Mouse (Mus musculus) right cerebral cortex, adult 2 months (tissue): ENCODE results near the gene Rock2.

ENCODE experiments used
- DNase-seq, 2 experiments: peaks; one replicate each; pipeline ENCODE4 v3.0.0; 2021 to 2022; ENCODE audit warnings: low spot score in 2 of 2

Gene Rock2

DNA sequence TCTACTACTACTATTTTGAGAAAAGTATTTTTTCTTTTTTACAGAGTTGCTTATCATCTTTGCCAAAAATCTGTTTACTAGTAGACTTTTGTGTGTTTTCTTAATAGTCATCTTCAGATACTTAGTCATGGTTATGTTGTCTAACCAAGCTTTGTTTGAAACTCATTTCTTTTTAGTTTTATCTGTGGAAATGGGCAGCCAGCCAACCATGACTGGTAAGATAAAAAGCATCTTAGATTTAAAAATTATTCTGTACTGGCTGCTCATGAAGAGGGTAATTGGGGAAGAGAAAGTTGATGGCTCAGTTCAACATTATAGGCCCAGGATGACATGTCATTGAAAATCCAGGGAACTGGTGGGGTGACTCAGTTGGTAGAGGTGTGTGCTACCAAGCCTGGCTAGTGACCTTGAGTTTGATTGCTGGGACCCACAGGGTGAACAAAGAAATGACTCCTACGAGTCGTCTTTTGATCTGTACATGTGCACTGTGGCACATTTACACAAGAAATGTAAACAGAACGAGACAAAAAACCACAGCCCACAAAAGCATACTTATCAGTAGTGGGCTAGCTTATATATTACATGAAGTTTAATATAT lies 6.0 kb downstream of the Rock2 start:
- no peak for DNase-seq

DNA sequence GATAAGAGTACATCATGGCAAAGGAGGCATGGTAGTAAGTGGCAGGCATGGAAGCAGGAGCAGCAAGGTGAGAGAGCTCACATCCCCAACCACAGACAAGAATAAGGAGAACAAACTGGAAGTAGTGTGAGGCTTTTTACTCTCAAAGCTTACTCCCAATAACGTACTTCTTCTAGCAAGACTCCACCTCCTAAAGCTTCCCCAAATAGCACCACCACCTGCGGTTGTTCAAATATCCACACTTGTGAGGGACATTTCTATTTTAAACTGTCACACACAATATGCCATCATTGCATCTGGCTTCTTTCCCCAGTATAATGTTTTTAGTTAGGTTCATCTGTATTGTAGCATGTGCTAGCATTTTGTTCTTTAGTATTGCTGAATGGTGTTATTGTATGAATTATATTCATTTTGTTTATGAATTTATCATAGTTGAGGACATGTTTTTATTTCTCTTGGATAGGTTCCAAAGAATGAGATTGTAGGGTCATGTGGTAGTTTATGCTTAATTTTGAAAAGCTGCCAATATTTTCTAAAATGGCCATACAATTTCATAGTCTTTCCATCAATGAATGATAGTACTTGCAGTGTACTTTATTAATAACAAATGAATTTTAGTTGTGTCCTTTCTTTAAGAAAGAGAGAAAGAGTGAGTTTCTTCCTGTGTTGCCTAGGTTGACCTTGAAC lies 9.4 kb downstream of the Rock2 start:
- DNase-seq = peak; percentile 29 to 41

DNA sequence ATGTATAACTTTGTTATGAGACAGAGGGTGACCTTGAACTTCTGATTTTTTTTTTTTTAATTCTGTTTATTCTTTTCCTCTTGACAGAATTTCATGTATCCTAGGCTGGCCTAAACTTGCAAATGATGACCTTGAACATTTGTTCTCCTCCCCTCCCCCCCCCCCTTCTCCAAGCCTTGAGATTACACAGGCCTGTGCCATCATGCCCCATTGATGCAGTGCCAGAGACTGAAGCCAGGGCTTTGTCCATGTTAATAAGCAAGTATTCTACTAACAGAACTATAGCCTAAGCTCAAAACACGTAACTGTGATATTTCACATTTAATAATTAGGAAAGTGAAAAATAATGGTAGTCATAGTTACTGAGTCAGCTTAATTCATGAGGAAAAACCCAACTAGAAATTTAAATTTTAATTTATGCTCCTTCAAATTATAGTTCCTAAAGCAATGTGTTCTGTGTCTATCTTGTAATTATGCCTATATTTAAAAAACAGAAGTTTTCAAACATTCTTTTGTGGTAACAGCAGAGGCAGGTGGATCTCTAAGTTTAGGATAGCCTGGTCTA lies 12.7 kb downstream of the Rock2 start:
- no peak for DNase-seq

DNA sequence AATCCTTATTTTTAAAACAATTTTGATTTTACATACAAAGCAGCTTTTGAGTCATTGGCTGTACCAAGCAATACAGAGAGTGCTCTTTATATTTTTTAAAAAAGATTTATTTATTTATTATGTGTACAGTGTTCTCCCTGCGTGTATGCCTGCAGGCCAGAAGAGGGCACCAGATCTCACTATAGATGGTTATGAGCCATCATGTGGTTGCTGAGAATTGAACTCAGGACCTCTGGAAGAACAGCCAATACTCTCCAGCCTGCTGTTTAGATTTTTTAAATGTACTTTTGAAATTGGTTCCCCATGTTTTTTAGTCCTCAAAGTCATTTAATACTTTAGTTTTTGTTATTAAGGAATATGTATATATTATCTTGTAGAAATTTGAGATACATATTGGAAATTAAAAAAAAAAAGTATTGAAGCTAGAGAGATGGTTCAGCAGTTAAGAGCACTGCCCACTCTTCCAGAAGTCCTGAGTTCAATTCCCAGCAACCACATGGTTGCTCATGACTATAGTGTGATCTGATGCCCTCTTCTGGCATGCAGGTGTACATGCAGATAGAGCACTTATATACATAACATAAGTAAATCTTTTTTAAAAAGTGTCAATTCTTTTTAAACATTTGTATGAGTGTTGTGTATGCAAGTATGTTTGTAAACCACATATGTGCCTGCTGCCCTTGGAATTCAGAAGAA lies 13.4 kb downstream of the Rock2 start:
- DNase-seq = no peak

DNA sequence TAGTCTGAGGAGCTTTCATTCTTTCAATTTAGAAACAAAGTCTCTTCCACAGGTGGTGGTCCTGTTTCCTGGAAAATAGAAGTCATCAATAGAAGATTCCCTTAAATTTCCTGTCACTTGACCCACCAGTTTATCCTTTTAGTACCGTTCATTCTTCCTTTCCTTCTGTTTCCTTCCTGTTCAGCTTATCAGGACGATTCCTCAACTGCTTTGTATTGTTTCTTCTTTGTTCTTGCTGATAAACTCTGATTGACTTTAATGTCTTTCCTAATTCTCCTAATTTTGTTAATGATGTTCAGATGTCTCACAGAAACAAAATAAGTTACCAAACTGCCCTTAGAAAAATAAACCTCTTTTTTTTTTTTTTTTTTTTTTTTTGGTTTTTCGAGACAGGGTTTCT lies 16.8 kb downstream of the Rock2 start:
- DNase-seq = no peak

DNA sequence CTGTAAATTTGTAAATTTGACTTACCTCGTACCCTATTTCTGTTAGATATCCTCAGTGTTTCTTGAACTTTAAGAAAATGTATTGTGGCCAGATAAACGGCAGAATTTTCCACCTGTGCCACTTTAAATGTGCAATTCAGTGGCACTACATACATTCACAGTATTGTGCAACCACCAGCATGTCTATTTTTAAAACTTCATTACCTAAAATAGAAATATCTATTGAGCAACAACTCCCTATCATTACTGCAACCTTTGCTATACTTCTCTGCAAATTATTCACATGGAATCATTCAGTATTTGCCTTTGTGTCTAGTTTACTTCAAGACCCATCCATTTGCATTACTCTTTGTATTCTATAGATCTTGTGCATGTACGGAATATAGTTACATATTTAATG lies 17.9 kb downstream of the Rock2 start:
- DNase-seq = no peak

DNA sequence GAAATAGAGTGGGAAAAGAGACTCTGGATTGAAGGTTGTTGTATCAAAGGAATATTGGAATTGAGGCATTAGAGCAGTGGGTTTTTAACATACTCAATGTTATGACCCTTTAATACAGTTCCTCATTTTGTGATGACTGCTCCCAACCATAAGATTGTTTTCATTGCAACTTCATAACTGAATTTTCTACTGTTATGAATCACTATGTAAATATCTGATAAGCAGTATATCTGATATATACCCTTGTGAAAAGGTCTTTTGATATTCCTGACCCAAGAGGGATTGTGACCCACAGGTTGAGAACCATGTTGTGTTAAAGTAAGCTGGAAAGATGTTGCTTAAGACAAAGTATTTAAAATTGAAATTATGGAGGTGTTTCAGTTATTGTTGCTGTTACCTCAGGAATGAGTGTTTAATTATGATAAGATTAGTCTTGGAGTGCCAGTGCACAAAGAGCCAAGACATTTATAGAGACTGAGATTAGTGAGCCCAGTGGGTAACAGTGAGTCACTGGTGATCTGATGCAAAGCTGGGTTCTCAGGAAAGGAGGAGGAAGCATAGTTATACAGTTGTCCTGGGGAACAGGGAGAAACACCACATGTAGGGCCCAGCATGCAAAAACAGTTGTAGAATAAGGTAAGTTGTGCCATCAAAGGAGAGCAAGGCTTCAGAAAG lies 25.6 kb downstream of the Rock2 start:
- no peak for DNase-seq

DNA sequence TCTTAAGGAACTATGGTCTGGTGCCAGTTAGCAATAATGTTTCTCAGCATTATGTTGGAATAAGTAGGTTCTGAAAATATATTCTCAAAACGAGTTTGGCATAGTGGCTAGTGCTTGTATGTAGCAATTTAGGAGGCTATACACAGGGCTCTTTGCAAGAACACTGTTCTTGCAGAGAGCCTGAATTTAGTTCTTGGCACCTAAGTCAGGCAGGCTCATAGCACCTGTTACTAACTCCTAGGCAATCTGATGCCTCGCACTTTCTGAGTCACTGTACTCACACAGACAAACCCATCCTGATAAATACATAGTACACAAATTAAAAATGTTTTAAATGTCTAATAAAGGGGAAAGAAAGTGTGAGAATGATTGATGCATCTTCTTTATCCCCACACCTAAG lies 33.2 kb downstream of the Rock2 start:
- DNase-seq = no peak

DNA sequence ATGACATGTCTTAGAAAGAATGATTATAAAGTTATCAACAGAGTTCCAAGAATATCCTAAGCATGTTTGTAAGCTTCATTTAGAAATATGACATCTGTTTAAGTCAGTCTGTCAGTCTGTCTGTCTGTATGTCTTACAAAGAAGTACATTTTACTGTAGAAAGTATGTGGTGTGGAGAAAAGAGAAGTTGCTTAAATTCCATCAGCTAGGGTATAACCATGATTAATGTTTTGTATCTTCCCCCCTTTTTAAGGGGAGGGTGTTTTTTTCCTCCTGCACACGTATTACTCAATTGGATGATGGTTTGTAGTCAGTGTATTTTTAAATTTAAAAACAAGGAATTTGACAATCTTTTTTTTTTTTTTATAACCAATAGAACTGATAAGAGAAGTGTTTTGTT lies 39.7 kb downstream of the Rock2 start:
- no peak for DNase-seq

DNA sequence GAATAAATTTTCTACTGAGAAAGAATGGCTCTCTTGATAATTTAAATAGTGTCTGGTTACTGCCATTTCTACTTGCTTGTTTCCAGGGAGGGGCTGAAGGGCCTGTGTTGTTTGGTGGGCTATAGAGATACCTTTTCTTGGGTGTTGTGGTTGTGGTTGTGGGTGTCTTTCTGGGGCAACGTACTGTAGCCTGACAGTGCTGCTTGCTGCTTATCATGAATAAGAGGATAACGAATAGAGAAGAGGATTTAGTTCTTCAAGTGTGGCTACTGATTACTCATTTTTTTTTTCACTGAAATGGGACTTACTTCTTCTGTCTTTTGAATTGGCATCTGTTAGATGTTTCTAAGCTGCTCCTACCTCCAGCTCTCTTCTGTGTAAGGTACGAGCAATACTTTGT lies 47.3 kb downstream of the Rock2 start:
- DNase-seq = no peak

DNA sequence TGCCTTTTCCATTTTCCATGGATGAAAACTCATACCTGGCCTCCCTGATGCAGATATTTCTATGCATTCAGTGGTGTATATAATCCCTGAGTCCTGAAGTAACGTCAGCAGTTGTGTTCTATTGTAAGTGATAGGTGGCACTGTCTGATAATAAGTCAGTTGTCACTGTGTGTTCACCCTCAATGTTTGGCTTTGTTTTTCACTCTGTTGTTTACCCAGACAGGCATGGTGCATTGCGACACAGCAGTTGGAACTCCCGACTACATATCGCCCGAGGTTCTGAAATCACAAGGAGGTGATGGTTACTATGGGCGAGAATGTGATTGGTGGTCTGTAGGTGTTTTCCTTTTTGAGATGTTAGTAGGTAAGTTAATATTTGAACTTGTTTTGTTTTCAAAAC lies 53.5 kb downstream of the Rock2 start:
- no peak for DNase-seq

DNA sequence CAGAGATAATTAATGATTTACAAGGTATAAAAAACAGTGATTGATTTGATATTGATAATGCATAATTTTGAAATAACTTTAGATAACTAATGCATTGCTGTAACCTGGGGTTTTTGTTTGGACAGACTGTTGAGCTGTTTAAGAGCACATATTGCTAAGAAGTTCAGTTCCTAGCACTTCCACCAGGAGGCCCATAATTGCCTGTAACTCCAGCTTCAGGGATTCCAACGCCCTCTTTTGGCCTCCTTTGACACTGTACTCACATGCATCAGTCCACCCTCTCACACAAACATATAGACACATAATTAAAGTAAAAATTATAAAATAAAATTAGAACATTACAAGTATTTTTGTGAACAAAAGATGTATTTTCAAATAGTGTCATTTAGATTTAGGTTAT lies 64.2 kb downstream of the Rock2 start:
- no peak for DNase-seq

DNA sequence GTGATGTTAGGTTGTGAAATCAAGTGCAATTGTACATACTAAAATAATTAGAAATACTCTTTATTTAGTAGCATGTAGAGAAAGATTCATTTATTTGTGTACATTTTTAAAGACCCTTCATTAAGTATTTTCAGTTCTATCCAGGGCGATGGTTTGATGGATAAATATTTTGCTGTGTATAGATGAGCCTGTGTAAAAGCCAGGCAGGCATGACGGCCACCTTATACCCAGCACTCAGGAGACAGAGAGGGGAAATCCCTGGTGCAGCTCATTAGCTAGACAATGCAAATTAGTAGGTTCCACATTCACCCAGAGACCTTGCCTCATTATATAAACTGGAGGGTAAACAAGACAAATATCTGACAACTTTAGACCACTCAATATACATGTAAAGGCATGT lies 68.7 kb downstream of the Rock2 start:
- DNase-seq = no peak

DNA sequence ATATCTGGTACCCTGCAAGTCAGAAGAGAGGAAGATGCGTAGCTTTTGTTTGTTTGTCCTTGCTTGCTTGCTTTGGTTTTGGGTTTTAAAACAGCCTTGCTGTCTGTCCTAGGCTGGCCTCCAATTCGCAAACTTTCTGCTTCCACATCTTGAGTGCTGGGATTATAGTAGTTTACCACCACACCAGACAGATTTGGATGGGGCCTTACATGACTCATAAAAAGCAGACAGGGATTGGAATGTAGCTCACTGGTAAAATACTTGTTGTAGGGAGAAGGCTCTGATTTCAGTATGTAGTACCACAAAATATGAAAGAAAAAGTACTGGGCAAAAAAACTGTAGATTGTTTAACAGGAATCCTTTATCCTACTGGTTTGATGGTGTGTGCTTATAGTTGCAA lies 72.1 kb downstream of the Rock2 start:
- DNase-seq = no peak

DNA sequence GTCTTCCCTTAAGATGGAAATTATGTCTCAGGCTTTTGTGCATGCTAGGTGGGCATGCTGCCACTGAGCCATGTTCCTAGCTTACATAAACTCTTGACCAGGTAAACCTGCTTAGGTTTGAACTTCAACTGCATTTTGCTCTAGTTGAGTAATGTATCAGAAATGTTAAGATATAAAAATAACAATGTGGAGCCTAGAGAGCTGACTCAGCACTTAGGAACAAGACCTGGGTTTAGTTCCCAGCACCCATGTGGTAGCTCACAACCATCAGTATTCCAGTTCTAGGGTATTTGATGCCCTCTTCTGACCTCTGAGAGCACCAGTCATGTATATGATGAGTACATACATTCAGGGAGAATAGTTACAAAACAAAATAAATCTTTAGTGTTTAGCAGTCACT lies 82.4 kb downstream of the Rock2 start:
- DNase-seq = no peak

DNA sequence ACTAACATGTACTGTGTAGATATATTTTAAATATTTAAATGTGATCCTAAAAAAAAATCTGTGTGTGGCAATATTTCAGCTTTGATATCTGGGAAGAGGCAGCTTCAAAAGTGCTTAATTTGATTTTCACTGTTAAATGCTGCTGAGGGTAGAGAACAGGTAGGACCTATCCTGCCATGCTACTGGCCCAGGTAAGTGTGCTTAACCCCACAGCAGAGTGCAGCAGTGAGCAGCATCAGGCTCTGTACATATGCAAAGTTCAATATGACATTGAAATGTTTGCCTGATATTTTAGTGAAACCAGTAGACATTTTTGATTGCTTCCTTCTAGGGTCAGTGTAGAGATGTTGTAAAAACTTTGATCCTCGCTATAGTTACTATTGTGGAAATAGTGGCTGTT lies 91.1 kb downstream of the Rock2 start:
- DNase-seq = no peak

DNA sequence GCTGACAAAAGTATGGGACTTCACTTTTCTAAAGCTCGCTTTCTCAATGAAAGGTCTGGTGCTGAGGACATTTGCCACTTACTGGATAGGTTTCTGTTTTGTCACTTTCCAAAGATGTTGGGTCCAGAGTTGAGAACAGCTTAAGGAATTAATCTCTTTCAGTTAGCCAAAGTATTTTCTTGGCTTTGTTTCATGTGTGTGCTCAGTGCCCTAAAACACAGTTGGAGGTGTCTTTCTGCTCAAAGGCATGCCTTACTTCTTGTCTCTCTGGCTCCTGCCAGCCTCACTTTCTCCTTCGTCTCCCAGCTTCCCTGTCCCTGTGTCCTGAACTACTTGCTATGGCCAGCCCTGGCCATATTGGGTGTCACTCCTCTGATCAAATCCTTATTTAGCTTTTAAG lies 96.7 kb downstream of the Rock2 start:
- DNase-seq = no peak

DNA sequence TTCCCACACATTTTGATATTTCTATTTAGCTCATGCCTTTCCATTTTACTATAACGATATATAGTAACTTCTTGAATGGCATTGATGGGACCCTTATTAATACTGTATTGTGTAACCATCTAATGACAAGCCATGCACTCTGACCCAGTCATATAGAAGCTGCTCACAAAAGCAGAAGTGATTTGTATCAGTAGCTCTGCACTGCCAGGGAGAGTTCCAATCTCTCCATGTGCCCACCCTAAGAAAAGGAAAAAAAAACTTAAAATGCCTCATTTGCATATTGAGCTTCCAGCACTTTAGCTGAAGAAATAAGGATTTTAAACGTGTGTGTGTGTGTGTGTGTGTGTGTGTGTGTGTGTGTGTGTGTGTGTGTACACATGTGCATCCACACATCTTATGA lies 97.7 kb downstream of the Rock2 start:
- no peak for DNase-seq

DNA sequence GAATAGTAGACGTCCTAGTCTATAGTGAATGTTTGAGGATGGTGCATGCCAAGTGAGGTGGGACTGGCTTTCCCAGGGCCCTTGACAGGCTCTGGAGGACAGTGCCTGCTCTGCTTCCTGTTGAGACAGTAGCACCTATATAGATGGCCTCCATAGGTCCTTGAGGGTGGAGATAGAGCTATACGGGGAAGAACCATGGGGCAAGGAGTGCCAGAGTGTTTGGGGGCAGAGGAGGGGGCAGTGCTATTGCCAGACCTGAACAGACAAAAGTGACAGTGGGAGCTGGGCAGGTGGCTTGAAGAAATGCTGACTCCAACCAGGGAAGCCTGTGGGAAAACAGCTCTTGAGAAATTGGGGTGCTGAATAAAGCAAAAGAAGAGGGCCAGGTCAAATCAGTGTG lies 99.6 kb downstream of the Rock2 start:
- DNase-seq = no peak

DNA sequence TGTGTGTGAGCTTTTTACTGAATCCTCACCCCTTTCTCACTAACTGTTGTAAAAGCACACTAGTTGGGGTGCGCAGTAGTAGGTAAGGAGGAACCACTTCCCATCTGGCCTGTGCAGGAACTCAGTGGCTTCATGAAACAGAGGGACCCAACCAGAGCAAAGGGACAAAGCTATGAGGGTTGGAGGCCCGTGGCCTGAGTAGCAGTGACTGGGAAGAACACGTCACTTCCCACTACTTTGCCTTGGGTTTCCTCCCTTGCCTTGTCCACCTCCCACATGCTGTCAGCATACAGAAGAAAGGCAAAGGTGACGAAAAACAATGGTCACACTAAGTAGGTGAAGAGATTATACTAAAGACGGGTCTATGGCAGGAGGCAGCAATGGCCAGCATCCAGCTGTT lies 101.6 kb downstream of the Rock2 start:
- DNase-seq = no peak

DNA sequence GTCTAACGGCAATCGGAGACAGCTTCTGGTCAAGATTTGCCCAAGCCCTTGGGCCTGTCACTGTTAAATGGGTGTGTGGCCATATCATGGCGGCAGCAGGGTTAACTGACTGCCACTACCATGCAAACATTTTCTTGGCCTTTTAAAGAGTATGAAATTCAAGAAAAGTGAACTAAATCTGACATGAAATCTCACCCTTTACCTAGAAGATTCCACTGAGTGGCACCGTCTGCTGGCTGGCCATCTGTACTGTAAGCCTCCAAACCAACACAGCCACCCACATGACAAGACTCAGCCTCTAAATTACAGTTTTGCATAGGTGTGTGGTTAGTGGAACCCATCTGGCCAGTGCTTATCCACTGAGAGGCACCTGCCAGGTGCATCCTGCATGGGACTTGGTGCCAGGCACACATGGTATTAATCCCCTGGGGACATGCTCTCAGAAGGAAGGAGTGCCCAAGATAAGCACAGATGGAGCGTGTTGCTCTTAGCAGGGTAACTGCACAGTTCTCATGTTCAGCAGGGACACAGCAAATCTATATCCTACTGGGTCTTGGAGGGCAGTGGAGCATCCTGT lies 102.3 kb downstream of the Rock2 start:
- DNase-seq = peak in 1 of 2 experiments; percentile 30

DNA sequence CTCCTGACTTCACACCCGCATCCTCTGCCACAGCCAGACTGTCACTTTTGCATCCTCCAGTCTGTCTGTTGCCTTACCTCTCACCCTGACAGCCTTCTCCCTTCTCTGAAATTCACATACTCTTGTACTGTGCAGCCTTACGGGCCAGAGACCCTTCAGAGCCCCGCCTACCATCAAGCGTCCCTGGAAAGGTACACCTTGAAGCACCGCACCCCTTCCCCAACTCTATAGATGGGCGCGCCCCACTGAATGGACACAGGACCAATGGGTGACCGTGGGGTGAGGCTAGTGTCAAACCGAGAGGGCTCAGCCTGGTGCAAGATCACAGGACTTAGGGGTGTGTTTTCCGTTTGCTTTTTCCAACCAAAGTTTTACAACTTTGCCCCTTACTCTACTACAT lies 104.5 kb downstream of the Rock2 start:
- DNase-seq = no peak
